Mouse (Mus musculus) myocyte (in vitro differentiated cells): ENCODE measurements around the gene Zc3hc1.

Experiments
- CEBPB ChIP-seq: IDR thresholded peaks from 2 replicates; pipeline ENCODE4 v1.6.1; 2011; ENCODE audit warnings: mild to moderate bottlenecking, moderate library complexity; ENCODE audit not compliant: poor library complexity, insufficient read depth, severe bottlenecking
- MAX ChIP-seq: IDR thresholded peaks from one replicate; pipeline ENCODE4 v1.6.1; 2011; ENCODE audit warnings: low read depth, mild to moderate bottlenecking, control low read depth
- MYOD1 ChIP-seq, 3 experiments: IDR thresholded peaks; one replicate each; pipeline ENCODE4 v1.6.1; 2011; ENCODE audit warnings: control low read depth in 2 of 3, low read depth in 2 of 3, mild to moderate bottlenecking in 2 of 3, moderate library complexity in 1 of 3; ENCODE audit not compliant: insufficient read length in 2 of 3, control insufficient read depth in 1 of 3
- POLR2A ChIP-seq: IDR thresholded peaks from one replicate; pipeline ENCODE4 v1.6.1; 2011; ENCODE audit warnings: low read depth, mild to moderate bottlenecking, control low read depth, moderate library complexity; ENCODE audit not compliant: insufficient read length
- POLR2AphosphoS2 ChIP-seq: IDR thresholded peaks from one replicate; pipeline ENCODE4 v1.6.1; 2011; ENCODE audit warnings: low read depth, control low read depth; ENCODE audit not compliant: insufficient read length

- TF ChIP-seq MAX (no peak), MYOD1 (IDR thresholded peaks at IDR 0.05; ENCODE audit: control insufficient read depth in 1 of 3, insufficient read length in 2 of 3, low read depth in 2 of 3) (no peak), POLR2A (no peak), CEBPB (no peak), POLR2AphosphoS2 (no peak)
Measured at GRCm38 (mm10) chr6:30402091-30402491, 11.3 kb upstream of the Zc3hc1 start.
